In the genomic region with DNA sequence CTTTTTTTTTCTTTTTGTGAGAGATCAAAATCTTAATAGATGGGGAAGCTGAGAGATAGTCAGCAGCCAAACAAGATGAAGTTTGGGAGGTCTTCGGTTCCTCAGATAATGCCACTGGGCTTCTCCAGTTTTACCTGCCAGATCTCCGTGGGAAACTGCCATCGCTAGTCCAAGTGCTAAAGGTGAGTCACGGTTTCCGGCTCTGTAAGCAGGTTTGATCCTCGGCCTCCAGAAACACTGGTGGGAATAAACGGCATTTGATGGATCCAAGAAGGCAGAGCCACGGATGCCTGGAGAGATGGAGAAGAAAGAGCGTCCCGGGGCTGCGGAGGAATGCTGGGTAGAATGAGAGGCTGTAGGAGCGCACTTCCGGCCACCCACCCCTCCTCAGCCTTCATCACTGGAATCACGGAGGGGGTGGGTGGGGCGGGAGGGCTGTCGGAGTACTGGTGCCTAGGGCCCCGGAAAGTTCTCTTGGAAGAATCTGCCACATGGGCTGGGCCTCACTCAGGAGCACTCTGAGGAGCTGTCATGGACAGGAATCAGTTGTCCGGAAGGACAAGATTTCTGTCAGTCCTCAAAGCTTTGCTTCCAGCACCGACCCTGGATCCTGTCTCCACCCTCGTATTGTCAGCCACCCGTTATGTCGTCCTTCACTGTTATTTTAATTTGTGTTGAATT, we compare ENCODE assay signal across 17 mouse cellular contexts.
"Had no signal": no experiment of that assay in that cellular context is flagged by ENCODE, and none has a peak within 500 bp of the region (broad histone marks: within the 10 kb centered on the region; RNA-seq: fewer than 3 reads in every experiment).

No protein-coding gene starts in this region.

- H3K27ac ChIP-seq: hindbrain, postnatal 0 days; layer of hippocampus, adult 2 months; limb, embryonic 13.5 days; liver, embryonic 15.5 days; macrophage; midbrain, embryonic 15.5 days; neural tube, embryonic 12.5 days had no signal

- H3K9ac ChIP-seq: limb, embryonic 13.5 days; liver, embryonic 15.5 days; midbrain, embryonic 15.5 days; neural tube, embryonic 12.5 days had no signal

- ATAC-seq: hindbrain, postnatal 0 days; midbrain, embryonic 15.5 days had no signal

- H3K9me3 ChIP-seq: limb, embryonic 13.5 days; liver, embryonic 15.5 days; megakaryocyte, embryonic 14.5 days; midbrain, embryonic 15.5 days; neural tube, embryonic 12.5 days had no signal

- DNase-seq: kidney, adult 11 months; kidney, adult 9 months; kidney, postnatal 10 days; kidney, postnatal 4 days; left cerebral cortex, postnatal 4 days; right cerebral cortex, postnatal 14 days; thymus, adult 18-20 months; thymus, postnatal 14 days had no signal

- H3K36me3 ChIP-seq: limb, embryonic 13.5 days; liver, embryonic 15.5 days; midbrain, embryonic 15.5 days; neural tube, embryonic 12.5 days had no signal

- H3K4me1 ChIP-seq: limb, embryonic 13.5 days; liver, embryonic 15.5 days had no signal

- H3K27me3 ChIP-seq: limb, embryonic 13.5 days; liver, embryonic 15.5 days; midbrain, embryonic 15.5 days; neural tube, embryonic 12.5 days had no signal

- H3K4me2 ChIP-seq: limb, embryonic 13.5 days; liver, embryonic 15.5 days; midbrain, embryonic 11.5 days; midbrain, embryonic 15.5 days; neural tube, embryonic 12.5 days had no signal

- H3K4me3 ChIP-seq: layer of hippocampus, adult 2 months; limb, embryonic 13.5 days; liver, embryonic 15.5 days; midbrain, embryonic 15.5 days; neural tube, embryonic 12.5 days had no signal
